Mouse (Mus musculus): ENCODE data around the gene Ddit4. TPM values are rescaled to one million over a fixed set of nuclear protein-coding genes. Genes with fewer than 3 reads are reported as not detected.

The Ddit4 gene
- polyA plus RNA-seq, 1 experiment = 34.2 TPM

- H3K4me3 ChIP-seq (replicated peaks; ENCODE audit: control insufficient read depth, low read depth, low read length) = peak overlapping the region; percentile 4
- peaks cover 8% of the 10 kb centered on the region for H3K4me1 ChIP-seq (ENCODE audit: control insufficient read depth, insufficient read depth, low read length)
- 12% methylated on average over 16 of the region's 16 CpGs for WGBS
- TF ChIP-seq POLR2A (IDR thresholded peaks at IDR 0.05; ENCODE audit: borderline replicate concordance, control insufficient read depth, low read depth, low read length) (no peak), CTCF (IDR thresholded peaks at IDR 0.05; ENCODE audit: control insufficient read depth, insufficient read depth, low read length) (no peak)
- H3K27ac ChIP-seq (ENCODE audit: control insufficient read depth, insufficient read depth, low read depth, low read length, poor library complexity) = peak overlapping the region; percentile 40
These were observed 8.7 kb downstream of the Ddit4 start for GRCm38 (mm10) chr10:59942847-59943420.

- Histone ChIP-seq H3K27ac (ENCODE audit: control insufficient read depth, insufficient read depth, low read depth, low read length, poor library complexity) (no peak overlapping the region), H3K4me3 (replicated peaks; ENCODE audit: control insufficient read depth, low read depth, low read length) (peak overlapping the region; percentile 4), H3K4me1 (ENCODE audit: control insufficient read depth, insufficient read depth, low read length) (peaks cover 8% of the 10 kb centered on the region)
- 60% methylated on average over 21 of the region's 21 CpGs for WGBS
- no peak for TF ChIP-seq POLR2A (IDR thresholded peaks at IDR 0.05; ENCODE audit: borderline replicate concordance, control insufficient read depth, low read depth, low read length)
- TF ChIP-seq CTCF (IDR thresholded peaks at IDR 0.05; ENCODE audit: control insufficient read depth, insufficient read depth, low read length) = no peak
These were observed 9.3 kb downstream of the Ddit4 start for GRCm38 (mm10) chr10:59942281-59942846.

GRCm38 (mm10) chr10:59939081-59939480 is 12.6 kb downstream of the Ddit4 start:
- no peak overlapping the region for H3K4me3 ChIP-seq (replicated peaks; ENCODE audit: control insufficient read depth, low read depth, low read length)
- no peak overlapping the region for H3K27ac ChIP-seq (ENCODE audit: control insufficient read depth, insufficient read depth, low read depth, low read length, poor library complexity)
- no peak for TF ChIP-seq POLR2A (IDR thresholded peaks at IDR 0.05; ENCODE audit: borderline replicate concordance, control insufficient read depth, low read depth, low read length)
- TF ChIP-seq CTCF (IDR thresholded peaks at IDR 0.05; ENCODE audit: control insufficient read depth, insufficient read depth, low read length) = no peak
- peaks cover 8% of the 10 kb centered on the region for H3K4me1 ChIP-seq (ENCODE audit: control insufficient read depth, insufficient read depth, low read length)
- WGBS = 40% methylated on average over 1 of the region's 1 CpGs

GRCm38 (mm10) chr10:59938662-59939061 is 13.0 kb downstream of the Ddit4 start:
- Histone ChIP-seq H3K4me3 (replicated peaks; ENCODE audit: control insufficient read depth, low read depth, low read length) (no peak overlapping the region), H3K27ac (ENCODE audit: control insufficient read depth, insufficient read depth, low read depth, low read length, poor library complexity) (no peak overlapping the region), H3K4me1 (ENCODE audit: control insufficient read depth, insufficient read depth, low read length) (peaks cover 8% of the 10 kb centered on the region)
- whole genome bisulfite sequencing = 77% methylated on average over 5 of the region's 5 CpGs
- TF ChIP-seq POLR2A (IDR thresholded peaks at IDR 0.05; ENCODE audit: borderline replicate concordance, control insufficient read depth, low read depth, low read length) (no peak), CTCF (IDR thresholded peaks at IDR 0.05; ENCODE audit: control insufficient read depth, insufficient read depth, low read length) (no peak)

GRCm38 (mm10) chr10:59936058-59936856 is 15.4 kb downstream of the Ddit4 start:
- peaks cover 9% of the 10 kb centered on the region for H3K4me1 ChIP-seq (ENCODE audit: control insufficient read depth, insufficient read depth, low read length)
- TF ChIP-seq CTCF (IDR thresholded peaks at IDR 0.05; ENCODE audit: control insufficient read depth, insufficient read depth, low read length) = no peak
- no peak for TF ChIP-seq POLR2A (IDR thresholded peaks at IDR 0.05; ENCODE audit: borderline replicate concordance, control insufficient read depth, low read depth, low read length)
- WGBS = 20% methylated on average over 8 of the region's 8 CpGs
- H3K4me3 ChIP-seq (replicated peaks; ENCODE audit: control insufficient read depth, low read depth, low read length) = no peak overlapping the region
- no peak overlapping the region for H3K27ac ChIP-seq (ENCODE audit: control insufficient read depth, insufficient read depth, low read depth, low read length, poor library complexity)

GRCm38 (mm10) chr10:59934039-59934438 is 17.6 kb downstream of the Ddit4 start:
- TF ChIP-seq CTCF (IDR thresholded peaks at IDR 0.05; ENCODE audit: control insufficient read depth, insufficient read depth, low read length) = no peak
- no peak for TF ChIP-seq POLR2A (IDR thresholded peaks at IDR 0.05; ENCODE audit: borderline replicate concordance, control insufficient read depth, low read depth, low read length)
- Histone ChIP-seq H3K27ac (ENCODE audit: control insufficient read depth, insufficient read depth, low read depth, low read length, poor library complexity) (no peak overlapping the region), H3K4me3 (replicated peaks; ENCODE audit: control insufficient read depth, low read depth, low read length) (no peak overlapping the region), H3K4me1 (ENCODE audit: control insufficient read depth, insufficient read depth, low read length) (peaks cover 8% of the 10 kb centered on the region)
- 46% methylated on average over 3 of the region's 3 CpGs for WGBS

- H3K4me3 ChIP-seq (replicated peaks; ENCODE audit: control insufficient read depth, low read depth, low read length) = no peak overlapping the region
- peak overlapping the region; percentile 56; the same call in 1 of the 2 replicates for H3K27ac ChIP-seq (ENCODE audit: control insufficient read depth, insufficient read depth, low read depth, low read length, poor library complexity)
- TF ChIP-seq CTCF (IDR thresholded peaks at IDR 0.05; ENCODE audit: control insufficient read depth, insufficient read depth, low read length) (no peak), POLR2A (IDR thresholded peaks at IDR 0.05; ENCODE audit: borderline replicate concordance, control insufficient read depth, low read depth, low read length) (no peak)
- WGBS = 9% methylated on average over 6 of the region's 6 CpGs
- H3K4me1 ChIP-seq (ENCODE audit: control insufficient read depth, insufficient read depth, low read length) = peaks cover 7% of the 10 kb centered on the region
These were observed 19.1 kb downstream of the Ddit4 start for GRCm38 (mm10) chr10:59932521-59932920.

- 71% methylated on average over 10 of the region's 10 CpGs for WGBS
- Histone ChIP-seq H3K4me3 (replicated peaks; ENCODE audit: control insufficient read depth, low read depth, low read length) (no peak overlapping the region), H3K4me1 (ENCODE audit: control insufficient read depth, insufficient read depth, low read length) (peaks cover 7% of the 10 kb centered on the region), H3K27ac (ENCODE audit: control insufficient read depth, insufficient read depth, low read depth, low read length, poor library complexity) (no peak overlapping the region)
- no peak for TF ChIP-seq CTCF (IDR thresholded peaks at IDR 0.05; ENCODE audit: control insufficient read depth, insufficient read depth, low read length)
- TF ChIP-seq POLR2A (IDR thresholded peaks at IDR 0.05; ENCODE audit: borderline replicate concordance, control insufficient read depth, low read depth, low read length) = no peak
These were observed 20.6 kb downstream of the Ddit4 start for GRCm38 (mm10) chr10:59930996-59931395.

Data from bone marrow, adult 2 months (tissue).